Mouse (Mus musculus) lung, adult 2 months (tissue): ENCODE results near the gene Gldc.

Source experiments
- CTCF ChIP-seq: fragments of 200-500 bp; IDR thresholded peaks from 2 replicates; pipeline ENCODE4 v1.5.1; 2011; ENCODE audit warnings: mild to moderate bottlenecking, low read length, control low read depth; ENCODE audit not compliant: insufficient read depth
- POLR2A ChIP-seq: fragments of 200-500 bp; IDR thresholded peaks from 2 replicates; pipeline ENCODE4 v1.6.1; 2011; ENCODE audit warnings: low read depth, mild to moderate bottlenecking, control low read depth, low read length, borderline replicate concordance; ENCODE audit errors: extremely low read depth

DNA sequence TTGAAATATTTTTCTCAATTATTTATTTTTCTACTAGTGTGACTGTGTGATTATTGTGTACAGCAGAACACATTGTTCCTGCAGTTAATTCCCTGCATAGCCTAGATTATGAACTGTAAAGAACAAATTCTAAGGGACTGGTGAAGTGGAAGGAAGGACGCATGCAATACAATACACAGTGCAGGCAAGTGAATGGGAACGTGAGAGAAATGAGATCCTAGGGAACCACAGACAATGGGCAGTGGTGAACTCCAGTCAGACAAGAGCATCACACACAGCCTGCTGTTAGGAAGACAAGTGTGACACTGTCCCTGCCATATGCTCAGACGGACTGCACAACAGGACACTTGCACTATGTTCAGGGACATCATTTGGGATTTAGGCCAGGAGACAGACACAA, 21.5 kb downstream of the Gldc start:
- no peak for TF ChIP-seq CTCF
- TF ChIP-seq POLR2A, result no peak
